Mouse (Mus musculus) neural tube, embryonic 14.5 days (tissue): ENCODE results near the gene Gm43517. TPM values are rescaled to one million over a fixed set of nuclear protein-coding genes. Genes with fewer than 3 reads are reported as not detected.

Source experiments
- polyA plus RNA-seq: library from polyadenylated mRNA; unstranded; fragments of >200 nt; fragmentation: Nextera tagmentation; extraction: Ambion mirVana; gene quantifications from 2 replicates; pipeline ENCODE4 v1.2.1, GENCODE M21; 2014

Gm43517 gene
- polyA plus RNA-seq, 1 experiment from 2014 or later: not detected

Other genes starting within 250 kb of the Gm43517 start
- not detected in 2 replicates for gene Foxg1, start 2.5 kb upstream of the Gm43517 start, polyA plus RNA-seq